Mouse (Mus musculus) liver, embryonic 15.5 days (tissue): ENCODE measurements around the gene Gm13030. TPM values are rescaled to one million over a fixed set of nuclear protein-coding genes. Genes with fewer than 3 reads are reported as not detected.
"Not testable (repeated sequence)": the region's sequence is repeated elsewhere in the genome, so short reads cannot be mapped to it uniquely, and the experiment has no call there.

ENCODE experiments used
- ATAC-seq: fragments of 200-750 bp; cut with Nextera tagmentation; 2 replicates; pipeline ENCODE4 v1.8.0; 2017; ENCODE audit warnings: moderate number of reproducible peaks, mild to moderate bottlenecking, moderate library complexity; ENCODE audit not compliant: insufficient read depth
- H3K27ac ChIP-seq: fragments of 300-500 bp; sonication (generic); replicated peaks from 2 replicates; pipeline ENCODE4 v1.5.1; 2015; ENCODE audit warnings: mild to moderate bottlenecking, inconsistent platforms
- H3K27me3 ChIP-seq: fragments of 300-500 bp; sonication (generic); 2 replicates; pipeline ENCODE4 v1.6.1; 2015; ENCODE audit warnings: mild to moderate bottlenecking, inconsistent platforms
- H3K36me3 ChIP-seq: fragments of 300-500 bp; sonication (generic); replicated peaks from 2 replicates; pipeline ENCODE4 v1.6.1; 2015; ENCODE audit warnings: moderate library complexity, mild to moderate bottlenecking, inconsistent platforms
- H3K4me1 ChIP-seq: fragments of 300-500 bp; sonication (generic); replicated peaks from 2 replicates; pipeline ENCODE4 v1.6.1; 2015; ENCODE audit warnings: inconsistent platforms
- H3K4me2 ChIP-seq: fragments of 300-500 bp; sonication (generic); 2 replicates; pipeline ENCODE4 v1.6.1; 2015; ENCODE audit warnings: moderate library complexity, mild to moderate bottlenecking, inconsistent platforms
- H3K4me3 ChIP-seq: fragments of 300-500 bp; sonication (generic); replicated peaks from 2 replicates; pipeline ENCODE4 v1.5.1; 2015; ENCODE audit warnings: mild to moderate bottlenecking, inconsistent platforms
- H3K9ac ChIP-seq: fragments of 300-500 bp; sonication (generic); 2 replicates; pipeline ENCODE4 v1.6.1; 2015; ENCODE audit warnings: moderate library complexity, mild to moderate bottlenecking, inconsistent platforms
- H3K9me3 ChIP-seq: fragments of 300-500 bp; sonication (generic); replicated peaks from 2 replicates; pipeline ENCODE4 v1.6.1; 2016; ENCODE audit warnings: inconsistent platforms
- WGBS: fragments of 180-500 bp; shearing (Covaris S2); methylation state at CpG from one replicate; pipeline ENCODE4 v1.1.7; 2015; ENCODE audit warnings: mixed read lengths; ENCODE audit not compliant: insufficient replicate concordance; 5-methylcytosine and 5-hydroxymethylcytosine counted together
- polyA plus RNA-seq: library from polyadenylated mRNA; unstranded; fragments of >200 nt; fragmentation: Nextera tagmentation; extraction: Ambion mirVana; gene quantifications from 2 replicates; pipeline ENCODE4 v1.2.1, GENCODE M21; 2015

Gm13030 gene
- polyA plus RNA-seq, result not detected in 2 replicates

- Histone ChIP-seq H3K4me3 (no peak within 1 kb of the TSS), H3K27ac (no peak within 1 kb of the TSS), H3K9me3 (no peaks in the 10 kb centered on the region), H3K9ac (no peak within 1 kb of the TSS), H3K4me1 (no peaks in the 10 kb centered on the region), H3K4me2 (no peak within 1 kb of the TSS), H3K27me3 (no peaks in the 10 kb centered on the region), H3K36me3 (no peaks in the 10 kb centered on the region)
- no peak for ATAC-seq
- WGBS, result 62% methylated on average over 6 of the region's 6 CpGs
Observed at GRCm38 (mm10) chr4:138873864-138874263, at the start of gene Gm13030. Gene Gm13030 (minus strand): TSS chr4:138873964.

- 2% methylated on average over 11 of the region's 11 CpGs for WGBS
- 0 out of 2 replicates have a peak overlapping the region, but pooled peaks have one; percentile 25 for H3K4me2 ChIP-seq
- no peak overlapping the region for H3K9ac ChIP-seq
- H3K4me3 ChIP-seq, result no peak overlapping the region
- H3K9me3 ChIP-seq, result no peaks in the 10 kb centered on the region
- H3K4me1 ChIP-seq, result peaks cover 3% of the 10 kb centered on the region; the same call in 1 of the 2 replicates
- H3K36me3 ChIP-seq, result no peaks in the 10 kb centered on the region
- H3K27me3 ChIP-seq, result peaks cover 12% of the 10 kb centered on the region
- no peak for ATAC-seq
- no peak overlapping the region for H3K27ac ChIP-seq
Observed at GRCm38 (mm10) chr4:138922131-138922459, 48.3 kb upstream of the Gm13030 start.

DNA sequence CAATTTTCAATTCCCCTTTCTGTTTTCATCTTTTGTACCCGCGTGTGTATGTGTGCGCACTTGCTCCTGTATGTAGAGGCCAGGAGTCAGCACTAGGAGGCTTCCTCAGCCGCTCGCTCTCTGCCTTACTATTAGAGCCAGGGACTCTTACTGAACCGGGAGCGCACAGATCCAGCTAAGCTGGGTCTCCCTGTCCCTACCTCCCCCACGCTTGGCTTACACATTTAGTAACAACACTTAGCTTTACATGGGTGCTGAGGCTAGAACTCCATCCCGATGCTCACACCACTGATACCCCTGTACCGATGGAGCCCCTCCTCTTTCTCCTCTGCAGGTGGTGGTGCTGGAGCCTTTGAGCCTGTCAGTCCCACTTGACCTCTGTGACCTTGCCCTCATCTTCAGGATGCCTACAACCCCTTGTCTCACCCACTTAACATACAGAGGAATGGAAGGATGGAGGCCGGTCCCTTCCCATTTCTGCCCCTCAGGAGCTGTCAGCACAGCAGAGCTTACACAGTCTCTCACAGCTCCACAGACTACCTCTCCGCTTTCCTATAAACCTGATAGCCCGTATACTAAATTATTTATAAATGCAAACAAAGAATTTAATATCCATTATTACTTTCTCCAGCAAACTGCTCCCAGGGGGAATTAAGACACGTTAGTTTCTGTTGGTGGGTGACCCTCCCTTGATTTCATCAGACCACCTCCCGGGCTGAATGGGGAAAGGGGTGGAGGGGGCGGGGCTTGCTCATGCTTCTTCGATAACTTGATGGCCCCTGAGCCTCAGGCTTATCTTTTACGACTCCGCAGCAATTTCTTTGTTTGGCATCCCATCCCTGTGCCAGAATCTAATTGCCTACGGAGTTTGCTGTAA lies 47.7 kb upstream of the Gm13030 start:
- Histone ChIP-seq H3K27ac (no peak overlapping the region), H3K27me3 (peaks cover 12% of the 10 kb centered on the region), H3K9me3 (no peaks in the 10 kb centered on the region), H3K4me2 (0 out of 2 replicates have a peak overlapping the region, but pooled peaks have one; percentile 25), H3K4me3 (no peak overlapping the region), H3K36me3 (no peaks in the 10 kb centered on the region), H3K9ac (no peak overlapping the region), H3K4me1 (peaks cover 3% of the 10 kb centered on the region; the same call in 1 of the 2 replicates)
- WGBS, result 35% methylated on average over 20 of the region's 20 CpGs
- no peak for ATAC-seq

GRCm38 (mm10) chr4:138917282-138917681 lies 43.5 kb upstream of the Gm13030 start:
- Histone ChIP-seq H3K4me3 (no peak overlapping the region), H3K9ac (no peak overlapping the region), H3K4me2 (no peak overlapping the region), H3K9me3 (no peaks in the 10 kb centered on the region), H3K27ac (no peak overlapping the region), H3K36me3 (no peaks in the 10 kb centered on the region), H3K4me1 (peaks cover 12% of the 10 kb centered on the region), H3K27me3 (peaks cover 10% of the 10 kb centered on the region; the same call in 1 of the 2 replicates)
- 67% methylated on average over 9 of the region's 9 CpGs for WGBS
- ATAC-seq, result no peak

DNA sequence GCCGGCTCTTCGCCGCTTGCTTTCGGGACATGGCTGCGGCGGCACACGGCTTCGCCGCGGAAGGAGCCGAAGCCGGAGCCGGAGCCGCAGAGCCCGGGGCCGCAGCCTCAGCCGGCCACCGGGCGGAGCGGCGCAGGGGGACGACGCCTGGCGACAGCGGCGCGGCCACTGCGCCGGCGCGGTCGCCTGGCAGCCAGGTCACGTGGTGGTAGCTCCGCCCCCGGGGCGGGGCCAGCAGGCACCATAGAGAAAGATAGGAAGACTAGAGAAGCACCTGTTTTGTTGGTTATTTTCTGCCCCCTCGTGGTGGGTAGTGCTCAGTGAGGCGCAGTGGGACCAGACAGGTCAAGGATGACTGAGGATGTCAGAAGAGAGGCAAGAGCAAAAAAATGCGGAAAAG lies 40.0 kb upstream of the Gm13030 start, which contains the start of gene Otud3:
Gene Otud3, minus strand, starts transcription at position 149 of the 400 bp plus-strand sequence.
- peak within 1 kb of the TSS; percentile 78 for H3K4me3 ChIP-seq
- peak within 1 kb of the TSS; percentile 97 for H3K4me2 ChIP-seq
- 2% methylated on average over 39 of the region's 39 CpGs for WGBS
- ATAC-seq, result peak; percentile 90
- H3K36me3 ChIP-seq, result 0 out of 2 replicates have a peak, but pooled peaks cover 8% of the 10 kb centered on the region
- peak within 1 kb of the TSS; percentile 75 for H3K9ac ChIP-seq
- no peaks in the 10 kb centered on the region for H3K9me3 ChIP-seq
- H3K4me1 ChIP-seq, result peaks cover 17% of the 10 kb centered on the region
- H3K27me3 ChIP-seq, result peaks cover 4% of the 10 kb centered on the region; the same call in 1 of the 2 replicates
- H3K27ac ChIP-seq, result no peak within 1 kb of the TSS; the same call in 1 of the 2 replicates

- Histone ChIP-seq H3K9ac (peak overlapping the region; percentile 75), H3K9me3 (no peaks in the 10 kb centered on the region), H3K4me3 (peak overlapping the region; percentile 78), H3K36me3 (0 out of 2 replicates have a peak, but pooled peaks cover 8% of the 10 kb centered on the region), H3K4me2 (peak overlapping the region; percentile 97), H3K27ac (no peak overlapping the region; the same call in 1 of the 2 replicates), H3K4me1 (peaks cover 17% of the 10 kb centered on the region), H3K27me3 (peaks cover 4% of the 10 kb centered on the region; the same call in 1 of the 2 replicates)
- under 1% methylated on average over 52 of the region's 52 CpGs for WGBS
- ATAC-seq, result peak; percentile 51
Observed at GRCm38 (mm10) chr4:138913141-138913787, 39.5 kb upstream of the Gm13030 start.

DNA sequence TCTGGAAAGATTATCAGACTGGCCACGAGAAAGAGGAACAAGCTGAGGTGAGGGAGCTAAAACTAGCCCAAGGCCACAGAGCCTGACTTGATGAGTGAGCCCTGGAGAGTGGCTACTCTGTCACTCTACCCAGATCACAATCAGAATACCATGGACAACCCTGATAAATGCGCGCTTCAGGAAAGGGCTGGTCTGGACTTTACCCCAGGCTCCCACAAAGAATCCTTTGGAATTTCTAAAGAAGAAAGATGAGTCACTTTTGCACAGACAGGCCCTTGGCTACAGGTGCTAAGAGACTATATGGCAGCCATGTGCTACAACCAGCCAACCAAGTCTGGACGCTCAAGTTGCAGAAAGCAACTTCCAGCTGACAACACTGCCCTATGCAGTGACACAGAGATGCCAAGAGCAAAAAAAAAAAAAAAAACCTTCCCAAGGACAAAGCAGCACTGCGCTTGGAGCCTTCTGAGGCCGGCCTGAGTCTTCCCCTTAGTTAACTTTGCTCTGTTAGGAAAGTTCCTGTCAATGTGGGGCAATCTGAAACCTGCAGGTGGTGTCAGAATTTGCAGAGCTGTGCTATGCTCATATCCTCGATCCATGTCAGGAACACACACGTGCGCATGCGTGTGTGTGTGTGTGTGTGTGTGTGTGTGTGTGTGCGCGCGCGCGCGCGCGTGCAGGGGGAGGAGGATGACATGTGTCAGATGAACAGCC lies 32.0 kb upstream of the Gm13030 start:
- Histone ChIP-seq H3K36me3 (peaks cover 18% of the 10 kb centered on the region), H3K9me3 (no peaks in the 10 kb centered on the region), H3K4me3 (no peak overlapping the region), H3K27ac (no peak overlapping the region), H3K27me3 (no peaks in the 10 kb centered on the region), H3K4me1 (peaks cover 8% of the 10 kb centered on the region; the same call in 1 of the 2 replicates), H3K4me2 (no peak overlapping the region), H3K9ac (no peak overlapping the region)
- ATAC-seq, result no peak
- WGBS, result 85% methylated on average over 18 of the region's 18 CpGs

GRCm38 (mm10) chr4:138899361-138899760 lies 25.6 kb upstream of the Gm13030 start:
- no peak overlapping the region for H3K9ac ChIP-seq
- no peaks in the 10 kb centered on the region for H3K9me3 ChIP-seq
- no peaks in the 10 kb centered on the region for H3K27me3 ChIP-seq
- no peak for ATAC-seq
- H3K4me2 ChIP-seq, result no peak overlapping the region
- no peak overlapping the region for H3K4me3 ChIP-seq
- H3K36me3 ChIP-seq, result peaks cover 6% of the 10 kb centered on the region; the same call in 1 of the 2 replicates
- H3K27ac ChIP-seq, result no peak overlapping the region
- H3K4me1 ChIP-seq, result no peaks in the 10 kb centered on the region
- WGBS, result 66% methylated on average over 7 of the region's 7 CpGs

DNA sequence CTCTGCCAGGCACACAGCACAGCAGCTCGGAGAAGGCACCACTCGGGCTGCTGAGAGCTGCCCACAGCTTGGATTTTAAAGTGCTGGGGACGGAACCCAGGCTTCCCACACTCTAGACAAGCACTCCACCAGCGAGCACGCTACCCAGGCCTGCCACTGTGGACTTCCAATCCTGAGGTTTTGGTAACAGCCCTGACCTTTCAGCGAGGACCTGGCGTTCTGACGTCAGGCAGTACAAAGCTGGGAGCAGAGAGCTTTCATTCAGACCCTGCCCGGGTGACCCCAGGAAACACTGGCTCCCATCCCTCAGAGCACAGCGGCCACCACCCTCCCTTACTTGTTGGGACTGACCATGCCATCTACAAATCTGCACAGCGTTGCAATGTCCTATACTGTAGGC lies 20.0 kb upstream of the Gm13030 start:
- H3K36me3 ChIP-seq, ATAC-seq, H3K27ac ChIP-seq, H3K4me2 ChIP-seq, H3K9me3 ChIP-seq, H3K4me1 ChIP-seq, H3K4me3 ChIP-seq, H3K9ac ChIP-seq, H3K27me3 ChIP-seq: not testable (repeated sequence)
- WGBS, result 71% methylated on average over 11 of the region's 11 CpGs

DNA sequence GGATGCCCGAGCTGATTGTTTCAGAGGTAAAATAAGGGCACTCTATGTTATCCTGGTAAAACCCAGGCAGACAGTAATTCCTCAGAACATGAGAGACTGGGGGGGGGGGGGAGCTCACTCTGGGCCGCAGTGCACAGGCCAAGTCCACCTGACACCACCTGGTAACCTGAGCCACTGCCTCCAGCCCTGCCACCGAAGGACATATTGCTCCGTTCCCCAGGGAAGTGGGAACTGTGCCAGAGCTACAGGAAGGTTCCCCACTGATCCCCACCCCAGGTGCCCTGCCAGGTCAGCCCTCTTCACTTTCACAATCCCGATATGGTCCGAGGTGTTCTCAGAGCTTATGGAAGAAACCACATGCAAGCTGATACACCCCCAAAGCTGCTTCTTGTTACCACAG lies 18.9 kb upstream of the Gm13030 start:
- no peaks in the 10 kb centered on the region for H3K4me1 ChIP-seq
- no peak for ATAC-seq
- peaks cover 4% of the 10 kb centered on the region; the same call in 1 of the 2 replicates for H3K36me3 ChIP-seq
- H3K27ac ChIP-seq, result no peak overlapping the region
- H3K9me3 ChIP-seq, result no peaks in the 10 kb centered on the region
- H3K9ac ChIP-seq, result no peak overlapping the region
- no peak overlapping the region for H3K4me2 ChIP-seq
- H3K27me3 ChIP-seq, result no peaks in the 10 kb centered on the region
- no peak overlapping the region for H3K4me3 ChIP-seq
- WGBS, result 77% methylated on average over 6 of the region's 6 CpGs
